Mouse (Mus musculus): ENCODE results near the gene Far1.

Far1 gene

DNA sequence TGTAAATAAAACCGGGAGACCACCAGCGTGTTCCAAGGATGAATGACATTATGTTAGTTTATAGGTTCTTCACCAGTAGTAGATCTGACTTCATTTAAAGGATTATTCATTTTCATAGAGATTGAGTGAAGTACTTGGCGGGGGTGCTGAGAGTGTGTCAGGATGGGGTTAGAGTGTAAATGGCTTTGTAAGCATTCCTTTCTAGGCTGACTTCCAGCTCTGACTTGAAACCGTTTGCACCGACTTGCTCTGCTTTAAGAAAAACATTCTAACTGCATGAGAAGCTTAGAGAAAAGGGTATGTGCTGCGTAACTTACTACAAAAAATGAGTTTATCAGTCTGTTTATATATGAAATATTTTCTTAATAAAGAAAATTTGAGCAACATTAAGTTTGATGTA lies 57.5 kb downstream of the Far1 start:
- DNase-seq (ENCODE audit: low spot score): no peak

DNA sequence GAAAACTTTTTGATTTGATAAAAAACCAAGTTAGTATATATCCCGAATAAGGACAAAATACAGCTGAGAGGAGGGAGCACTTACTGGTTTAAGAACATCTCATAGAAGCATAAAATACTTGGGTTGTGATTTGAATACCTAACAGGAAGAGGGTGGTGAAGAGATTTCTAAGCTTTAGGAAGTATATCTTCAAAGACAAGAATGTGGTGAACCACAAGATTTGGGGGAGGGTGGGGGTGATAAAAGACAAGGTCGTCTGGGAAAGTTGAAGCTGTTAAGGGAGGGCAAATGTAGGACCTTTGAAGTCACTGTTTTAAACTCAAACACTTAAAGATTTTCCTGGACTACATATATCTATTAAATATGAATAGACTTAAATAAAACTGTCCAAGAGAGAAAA lies 59.1 kb downstream of the Far1 start:
- no peak for DNase-seq (ENCODE audit: low spot score)

DNA sequence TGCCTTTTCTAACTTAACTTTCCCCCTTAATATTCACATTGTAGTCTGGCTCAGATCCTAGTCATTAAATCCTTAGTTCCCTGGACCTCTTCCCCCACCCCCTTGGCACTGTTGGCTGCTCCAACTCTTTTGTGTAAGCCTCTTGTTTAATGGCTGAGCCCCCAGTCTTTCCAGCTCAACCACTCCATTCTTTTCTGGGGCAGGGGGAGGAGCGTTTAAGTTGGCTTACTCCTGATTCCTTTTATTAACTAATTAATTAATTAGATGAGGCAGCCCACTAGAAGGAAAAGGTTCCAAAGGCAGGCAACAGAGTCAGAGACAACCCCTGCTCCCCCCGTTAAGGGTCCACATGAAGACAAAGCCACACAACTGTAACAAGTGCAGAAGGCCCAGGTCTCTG lies 68.5 kb downstream of the Far1 start:
- no peak for DNase-seq (ENCODE audit: low spot score)

DNA sequence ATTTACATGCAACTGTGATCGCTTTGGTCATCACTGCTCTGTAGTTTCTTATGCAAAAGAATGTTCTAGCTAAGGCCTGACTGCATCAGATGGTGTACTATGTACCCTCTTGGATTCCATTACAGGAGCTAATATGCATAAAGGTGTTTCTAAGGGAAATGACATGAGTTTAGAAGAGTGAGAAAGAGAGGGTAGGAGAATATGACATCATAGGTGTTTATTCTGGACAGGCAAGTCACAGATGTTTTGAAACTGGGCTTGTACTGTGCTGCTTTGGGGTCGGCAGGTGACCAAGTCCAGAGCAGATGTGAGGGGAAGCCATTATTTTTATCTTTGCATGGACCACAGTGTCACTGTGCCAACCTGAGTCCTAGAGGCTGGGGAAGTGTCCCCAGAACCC lies 75.6 kb downstream of the Far1 start:
- no peak for DNase-seq (ENCODE audit: low spot score)

- no peak for DNase-seq (ENCODE audit: low spot score)
Observed at GRCm38 (mm10) chr7:113590330-113590729, 76.7 kb downstream of the Far1 start.

DNA sequence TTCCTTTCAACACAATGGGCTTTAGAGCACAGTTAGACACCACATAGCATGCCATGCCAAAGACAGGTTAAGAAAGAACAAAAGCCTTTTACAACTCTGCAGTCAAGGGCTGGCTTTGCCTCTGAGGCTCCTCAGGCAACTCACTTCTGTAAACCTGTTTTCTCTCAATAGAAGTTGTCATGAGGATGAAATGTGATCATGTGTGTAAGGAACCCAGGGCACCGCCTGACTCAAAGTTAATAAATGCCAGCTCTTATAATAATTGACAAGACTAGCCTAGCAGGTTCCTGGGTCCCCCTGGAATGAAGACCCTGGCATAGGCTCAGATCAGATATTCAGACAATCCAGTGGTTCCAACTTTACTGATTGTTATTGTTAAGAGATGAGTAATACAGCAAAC lies 77.5 kb downstream of the Far1 start:
- DNase-seq (ENCODE audit: low spot score): no peak

GRCm38 (mm10) chr7:113591557-113592354 lies 78.1 kb downstream of the Far1 start:
- DNase-seq (ENCODE audit: low spot score): no peak

DNA sequence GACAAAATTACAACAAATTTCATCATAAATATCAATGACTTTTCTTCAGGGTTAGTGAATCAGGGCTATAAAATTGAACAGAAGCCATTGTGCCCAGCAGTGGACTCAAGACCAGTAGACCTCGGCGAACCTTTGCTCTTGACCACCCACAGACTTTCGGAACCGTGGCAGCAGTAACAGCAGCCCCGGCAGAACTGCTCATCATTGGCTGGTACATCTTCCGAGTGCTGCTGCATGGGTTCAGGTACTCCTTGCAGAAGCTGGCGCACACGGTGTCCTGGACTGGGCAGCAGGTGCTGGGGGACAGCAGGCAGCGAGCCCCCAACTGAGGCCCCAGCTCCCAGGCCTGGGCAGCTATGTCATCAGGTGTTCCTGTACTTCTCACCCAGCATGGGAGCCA lies 79.1 kb downstream of the Far1 start:
- no peak for DNase-seq (ENCODE audit: low spot score)

DNA sequence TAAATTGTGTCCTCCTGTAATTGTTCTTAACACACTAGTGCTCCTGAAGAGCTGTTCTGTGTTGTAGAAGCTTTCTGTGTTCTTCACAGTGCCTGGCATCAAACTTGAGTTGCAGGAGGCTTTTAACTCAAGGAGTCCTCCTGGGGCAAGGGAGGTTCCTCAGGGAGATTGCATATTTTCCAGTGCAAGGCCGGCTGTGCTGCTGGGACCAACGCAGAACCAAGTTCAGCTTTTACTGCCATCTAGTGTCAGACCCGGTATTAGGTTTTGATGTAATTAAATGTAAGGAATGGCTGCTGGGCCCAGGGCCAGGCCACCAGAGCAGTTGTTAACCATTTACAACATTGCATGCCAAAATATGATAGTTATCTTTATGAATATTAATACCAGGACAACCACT lies 80.7 kb downstream of the Far1 start:
- DNase-seq (ENCODE audit: low spot score): peak; percentile 49

DNA sequence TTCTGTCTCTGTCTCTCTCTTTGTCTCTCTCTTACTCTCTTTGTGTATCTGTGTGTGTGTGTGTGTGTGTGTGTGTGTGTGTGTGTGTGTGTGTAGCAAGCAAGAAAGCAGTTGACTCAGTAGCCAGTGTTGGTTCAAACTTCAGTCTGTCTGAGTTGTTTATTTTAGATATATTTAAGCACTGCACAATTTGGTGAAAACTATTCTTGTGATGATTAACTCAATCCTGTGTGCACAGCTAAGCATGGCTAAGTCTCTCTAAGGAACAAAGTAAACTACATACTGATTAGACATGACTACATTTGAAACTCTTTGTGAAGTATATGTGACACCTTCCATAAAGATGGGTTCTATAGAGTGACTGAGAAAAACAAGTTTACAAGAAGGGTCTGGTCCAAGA lies 83.6 kb downstream of the Far1 start:
- no peak for DNase-seq (ENCODE audit: low spot score)

DNA sequence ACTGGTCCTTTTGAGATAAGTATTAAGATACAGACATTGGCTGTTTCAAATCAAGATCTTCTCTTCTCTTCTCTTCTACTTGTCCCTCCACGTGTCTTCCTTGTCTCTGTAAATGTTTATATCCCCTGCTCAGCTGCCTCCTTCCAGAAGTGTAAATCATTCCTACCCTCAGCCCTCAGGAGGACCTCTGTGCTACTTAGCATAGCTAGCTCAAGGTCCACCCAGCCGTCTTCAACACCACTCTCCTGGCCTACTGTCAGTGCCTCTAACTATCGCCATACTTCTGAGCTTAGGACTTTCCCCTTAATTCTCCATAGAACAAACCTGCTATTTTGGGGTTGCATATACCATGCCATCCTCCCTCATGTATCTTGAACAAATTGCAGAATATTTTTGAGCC lies 88.2 kb downstream of the Far1 start:
- no peak for DNase-seq (ENCODE audit: low spot score)

- DNase-seq (ENCODE audit: low spot score): no peak
Observed at GRCm38 (mm10) chr7:113607928-113608327, 94.3 kb downstream of the Far1 start.

DNA sequence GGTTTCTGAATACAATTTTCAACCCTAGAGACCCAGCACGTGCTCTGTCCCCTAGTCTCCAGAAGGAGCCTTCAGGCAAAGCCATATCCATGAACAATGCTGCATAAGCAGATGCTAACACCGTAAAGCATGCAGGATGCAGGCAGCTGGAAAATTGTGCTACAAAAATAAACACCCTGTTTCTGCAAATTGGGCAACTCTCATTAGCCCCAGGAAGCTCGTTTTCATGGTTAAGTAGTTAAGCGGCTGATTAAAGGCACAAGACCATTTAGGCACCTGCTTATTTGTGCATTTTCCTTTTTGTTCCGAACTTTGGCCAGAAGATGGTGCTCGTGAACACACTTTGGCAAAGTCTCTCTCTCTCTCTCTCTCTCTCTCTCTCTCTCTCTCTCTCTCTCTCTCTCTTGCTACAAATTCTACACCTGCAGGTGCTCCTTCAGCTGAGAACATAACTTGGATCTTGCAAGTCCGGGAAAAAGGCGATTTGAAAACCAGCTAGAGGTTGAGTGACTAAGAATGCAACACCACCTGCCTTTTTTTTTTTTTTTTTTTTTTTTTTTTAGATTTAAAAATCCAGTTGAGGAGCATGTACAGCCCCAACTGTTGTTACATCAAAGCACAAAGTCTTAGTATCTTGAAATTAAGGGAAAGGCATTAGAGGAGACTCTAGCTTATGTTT lies 95.5 kb downstream of the Far1 start:
- DNase-seq (ENCODE audit: low spot score): no peak

GRCm38 (mm10) chr7:113612628-113613027 lies 99.0 kb downstream of the Far1 start:
- no peak for DNase-seq (ENCODE audit: low spot score)

- no peak for DNase-seq (ENCODE audit: low spot score)
Observed at GRCm38 (mm10) chr7:113614198-113614927, 100.7 kb downstream of the Far1 start.

- DNase-seq (ENCODE audit: low spot score): no peak
Observed at GRCm38 (mm10) chr7:113619166-113619565, 105.5 kb downstream of the Far1 start.

- DNase-seq (ENCODE audit: low spot score): no peak
Observed at GRCm38 (mm10) chr7:113619768-113620167, 106.1 kb downstream of the Far1 start.

Data from ovary, postnatal 14 days (tissue).